Mouse (Mus musculus) kidney, postnatal 10 days (tissue): ENCODE data around the gene Tbc1d22a.

Source experiments
- DNase-seq: peaks from one replicate; pipeline ENCODE4 v3.0.0; 2021; ENCODE audit warnings: mixed read lengths

Gene Tbc1d22a

GRCm38 (mm10) chr15:86342637-86343375, 128.5 kb downstream of the Tbc1d22a start:
- no peak for DNase-seq

GRCm38 (mm10) chr15:86344906-86345331, 130.7 kb downstream of the Tbc1d22a start:
- no peak for DNase-seq

- DNase-seq, result peak; percentile 16
Measured at GRCm38 (mm10) chr15:86345907-86346306, 131.6 kb downstream of the Tbc1d22a start.

GRCm38 (mm10) chr15:86346606-86347005, 132.3 kb downstream of the Tbc1d22a start:
- no peak for DNase-seq

- no peak for DNase-seq
Measured at GRCm38 (mm10) chr15:86354932-86355331, 140.7 kb downstream of the Tbc1d22a start.

GRCm38 (mm10) chr15:86355857-86356256, 141.6 kb downstream of the Tbc1d22a start:
- no peak for DNase-seq

- DNase-seq, result no peak
Measured at GRCm38 (mm10) chr15:86360376-86360775, 146.1 kb downstream of the Tbc1d22a start.

GRCm38 (mm10) chr15:86362306-86363150, 148.3 kb downstream of the Tbc1d22a start:
- DNase-seq, result no peak

- no peak for DNase-seq
Measured at GRCm38 (mm10) chr15:86363841-86364295, 149.6 kb downstream of the Tbc1d22a start.

GRCm38 (mm10) chr15:86364948-86365658, 150.8 kb downstream of the Tbc1d22a start:
- DNase-seq, result no peak

GRCm38 (mm10) chr15:86366726-86367125, 152.5 kb downstream of the Tbc1d22a start:
- DNase-seq, result no peak

- no peak for DNase-seq
Measured at GRCm38 (mm10) chr15:86367247-86367646, 153.0 kb downstream of the Tbc1d22a start.

- DNase-seq, result no peak
Measured at GRCm38 (mm10) chr15:86370846-86371245, 156.6 kb downstream of the Tbc1d22a start.

- DNase-seq, result no peak
Measured at GRCm38 (mm10) chr15:86375262-86375661, 161.0 kb downstream of the Tbc1d22a start.

- no peak for DNase-seq
Measured at GRCm38 (mm10) chr15:86375860-86376394, 161.7 kb downstream of the Tbc1d22a start.

GRCm38 (mm10) chr15:86383278-86383677, 169.0 kb downstream of the Tbc1d22a start:
- no peak for DNase-seq

GRCm38 (mm10) chr15:86385436-86385835, 171.2 kb downstream of the Tbc1d22a start:
- no peak for DNase-seq

- DNase-seq, result no peak
Measured at GRCm38 (mm10) chr15:86386325-86386724, 172.1 kb downstream of the Tbc1d22a start.

GRCm38 (mm10) chr15:86388597-86388996, 174.3 kb downstream of the Tbc1d22a start:
- peak; percentile 20 for DNase-seq

- no peak for DNase-seq
Measured at GRCm38 (mm10) chr15:86404866-86405265, 190.6 kb downstream of the Tbc1d22a start.

- peak; percentile 68 for DNase-seq
Measured at GRCm38 (mm10) chr15:86405527-86405926, 191.3 kb downstream of the Tbc1d22a start.

- peak; percentile 46 for DNase-seq
Measured at GRCm38 (mm10) chr15:86409352-86409751, 195.1 kb downstream of the Tbc1d22a start.
